Mouse (Mus musculus): Measurements from ENCODE around the gene Ppp1r15b. TPM values are rescaled to one million over a fixed set of nuclear protein-coding genes. Genes with fewer than 3 reads are reported as not detected.

Gene Ppp1r15b
- polyA plus RNA-seq, 1 experiment from 2014 or later: 55.3 TPM

DNA sequence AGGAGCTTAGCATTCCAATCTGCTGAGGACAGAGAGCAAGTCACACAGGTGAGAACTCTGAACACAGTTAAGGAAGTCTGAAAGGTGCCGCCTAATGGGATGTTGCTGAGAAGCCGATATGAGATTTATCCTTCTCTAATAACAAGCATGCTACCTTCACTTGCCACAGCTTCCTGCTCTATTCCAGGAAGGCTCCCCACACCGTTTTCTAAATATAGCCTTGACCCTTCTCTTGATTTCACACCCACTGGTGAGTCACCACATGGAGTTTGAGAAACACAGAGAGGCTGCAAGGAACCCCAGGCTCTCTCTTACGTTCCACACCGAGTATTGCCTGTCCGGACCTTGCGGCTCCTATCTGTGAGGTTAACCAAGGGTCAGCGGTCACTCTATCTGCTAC is 57.8 kb downstream of the Ppp1r15b start:
- Histone ChIP-seq H3K27me3 (ENCODE audit: control insufficient read depth, insufficient read depth, low read length) (no peaks in the 10 kb centered on the region), H3K9me3 (replicated peaks; ENCODE audit: control insufficient read depth, low read length) (no peaks in the 10 kb centered on the region), H3K4me3 (replicated peaks; ENCODE audit: low read length) (no peak overlapping the region), H3K27ac (ENCODE audit: low read length) (peak overlapping the region; percentile 47; the same call in 1 of the 2 replicates), H3K4me1 (ENCODE audit: control insufficient read depth, insufficient read depth, low read length) (peaks cover 5% of the 10 kb centered on the region), H3K4me2 (ENCODE audit: low read depth, low read length) (no peak overlapping the region), H3K9ac (ENCODE audit: low read length) (no peak overlapping the region), H3K36me3 (ENCODE audit: control insufficient read depth, insufficient read depth, low read length) (no peaks in the 10 kb centered on the region)
- ATAC-seq (ENCODE audit: insufficient read depth, low FRiP score): peak; percentile 39; the same call in 1 of the 2 replicates
- 78% methylated on average over 8 of the region's 8 CpGs for WGBS

Other genes with a start within 250 kb of the Ppp1r15b start
- gene Mdm4, start 100.6 kb upstream of the Ppp1r15b start, polyA plus RNA-seq (2015; fragmentation: Nextera tagmentation; extraction: Ambion mirVana): 32.1 and 33.7 TPM in 2 replicates
- gene Pik3c2b, start 85.5 kb upstream of the Ppp1r15b start, polyA plus RNA-seq (2015; fragmentation: Nextera tagmentation; extraction: Ambion mirVana): 8.5 and 9.3 TPM in 2 replicates
- gene Plekha6, start 33.1 kb downstream of the Ppp1r15b start, polyA plus RNA-seq (2015; fragmentation: Nextera tagmentation; extraction: Ambion mirVana): 17.0 and 17.7 TPM in 2 replicates
- gene Golt1a, start 178.7 kb downstream of the Ppp1r15b start, polyA plus RNA-seq (2015; fragmentation: Nextera tagmentation; extraction: Ambion mirVana): 8.2 and 8.7 TPM in 2 replicates
- not detected in 2 replicates for gene Kiss1, start 190.7 kb downstream of the Ppp1r15b start, polyA plus RNA-seq (2015; fragmentation: Nextera tagmentation; extraction: Ambion mirVana)
- 2.0 and 3.6 TPM in 2 replicates for gene Ren1, start 219.4 kb downstream of the Ppp1r15b start, polyA plus RNA-seq (2015; fragmentation: Nextera tagmentation; extraction: Ambion mirVana)
- 4.5 and 4.7 TPM in 2 replicates for gene Etnk2, start 232.4 kb downstream of the Ppp1r15b start, polyA plus RNA-seq (2015; fragmentation: Nextera tagmentation; extraction: Ambion mirVana)